Mouse (Mus musculus) left cerebral cortex, postnatal 10 days (tissue): ENCODE results near the gene Ccl2. TPM values are rescaled to one million over a fixed set of nuclear protein-coding genes. Genes with fewer than 3 reads are reported as not detected.

Source experiments
- DNase-seq, 2 experiments: peaks; one replicate each; pipeline ENCODE4 v3.0.0; 2021 to 2022; ENCODE audit warnings: low spot score in 2 of 2, mixed read lengths in 1 of 2; ENCODE audit errors: extremely low spot score in 1 of 2
- intact Hi-C: fragments of 180-260 bp; cut with DNase I; formaldehyde crosslinking; loops from one replicate; pipeline ENCODE4 v1.15.1; 2025
- total RNA-seq, 2 experiments: library from RNA; stranded (reverse); gene quantifications; 2 replicates each; pipeline ENCODE4 v1.2.3; 2021

Gene Ccl2
- total RNA-seq: not detected

DNA sequence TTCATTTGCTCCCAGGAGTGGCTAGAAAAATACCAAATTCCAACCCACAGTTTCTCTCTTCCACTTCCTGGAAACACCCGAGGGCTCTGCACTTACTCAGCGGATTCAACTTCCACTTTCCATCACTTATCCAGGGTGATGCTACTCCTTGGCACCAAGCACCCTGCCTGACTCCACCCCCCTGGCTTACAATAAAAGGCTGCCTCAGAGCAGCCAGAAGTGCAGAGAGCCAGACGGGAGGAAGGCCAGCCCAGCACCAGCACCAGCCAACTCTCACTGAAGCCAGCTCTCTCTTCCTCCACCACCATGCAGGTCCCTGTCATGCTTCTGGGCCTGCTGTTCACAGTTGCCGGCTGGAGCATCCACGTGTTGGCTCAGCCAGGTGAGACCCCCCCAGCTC, at the start of gene Ccl2:
Gene Ccl2, plus strand, starts transcription at position 216 of the 400 bp plus-strand sequence.
- intact Hi-C loops: no loop called here
- DNase-seq: peak; percentile 47 to 77

DNA sequence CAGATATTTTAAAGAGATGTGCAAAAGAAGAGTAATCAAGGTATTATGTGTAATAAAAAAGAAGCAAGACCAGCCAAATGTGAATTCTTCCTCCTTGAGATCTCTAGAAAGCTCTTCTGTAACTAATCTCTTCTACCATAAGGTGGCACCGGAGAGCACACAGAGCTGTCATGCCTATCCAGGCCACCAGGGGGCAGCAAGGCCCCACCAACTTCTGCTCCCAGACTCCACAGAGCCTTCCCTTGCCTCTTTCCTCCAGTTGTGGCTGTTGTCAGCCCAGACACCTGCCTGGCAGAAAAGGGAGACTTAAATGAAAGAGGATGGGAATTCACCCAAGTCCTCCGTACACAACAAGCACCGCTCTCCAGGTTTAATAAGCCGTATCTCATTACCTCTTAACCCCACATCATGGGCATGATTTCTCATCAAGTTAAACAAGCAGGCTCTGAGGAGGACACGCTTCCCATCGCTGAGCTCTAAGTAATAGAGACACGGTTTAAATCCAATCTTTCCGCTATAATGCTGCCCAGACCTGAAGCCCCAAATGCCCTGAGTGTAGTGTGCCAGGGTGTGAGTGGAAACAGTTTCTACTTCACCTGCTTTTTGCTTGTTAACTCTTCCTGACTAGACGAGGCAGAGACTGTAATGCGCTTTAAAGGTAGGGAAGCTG, 39.1 kb upstream of the Ccl2 start:
- peak; percentile 44 to 61 for DNase-seq
- intact Hi-C loops: loop anchor here (1.0 to 2.0 kb wide), 2 partner anchors 181 to 894 kb away; partner anchors contain the start of gene Rad51d

DNA sequence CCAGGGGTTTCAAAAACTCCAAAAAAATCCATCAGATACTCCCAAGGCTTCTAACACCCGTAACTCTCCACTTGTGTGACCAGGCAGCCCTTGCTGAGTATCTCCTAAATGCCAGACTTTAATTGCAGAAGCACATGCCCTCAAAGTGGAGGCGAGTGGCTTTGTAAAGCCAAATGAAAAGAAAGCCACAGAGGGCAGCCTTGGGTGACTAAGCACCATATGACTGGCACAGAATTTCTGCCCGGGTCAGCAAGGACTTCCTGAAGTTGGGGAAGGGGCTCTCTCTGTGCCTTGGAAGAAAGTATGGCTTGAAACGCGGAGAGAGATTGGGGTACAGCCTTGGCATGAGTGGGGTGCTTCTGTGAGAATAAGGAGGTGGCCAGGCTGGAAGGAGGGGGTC, 38.3 kb upstream of the Ccl2 start:
- no peak for DNase-seq
- intact Hi-C loops: loop anchor here (2.0 kb wide), 1 partner anchor 894 kb away; the partner anchor contains the start of gene Rad51d

- intact Hi-C loops: no loop called here
Measured at GRCm38 (mm10) chr11:81998646-81999045, 36.7 kb upstream of the Ccl2 start.

DNA sequence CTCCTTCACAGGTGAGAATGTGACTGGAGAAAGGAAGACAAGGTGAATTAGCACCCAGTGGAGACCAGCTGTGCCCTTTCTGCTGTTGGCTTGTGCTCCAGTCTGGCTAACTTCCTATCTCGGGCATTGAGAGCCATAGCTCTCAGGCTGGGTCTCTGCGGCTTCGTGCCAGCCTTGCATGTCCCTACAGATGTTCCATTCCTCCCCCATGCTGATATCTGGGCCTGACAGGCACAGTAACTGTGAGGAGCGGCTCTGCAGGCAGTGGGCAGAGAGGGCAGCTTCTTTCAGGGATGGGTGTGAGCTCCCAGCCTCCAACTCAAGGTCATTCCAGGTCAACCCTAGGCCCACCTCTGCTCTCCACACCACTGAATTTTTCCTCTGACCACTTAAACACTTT, 35.9 kb upstream of the Ccl2 start:
- no peak for DNase-seq
- intact Hi-C loops: no loop called here

More at GRCm38 (mm10) chr11:81998646-81999045, 36.7 kb upstream of the Ccl2 start:
- no peak for DNase-seq

DNA sequence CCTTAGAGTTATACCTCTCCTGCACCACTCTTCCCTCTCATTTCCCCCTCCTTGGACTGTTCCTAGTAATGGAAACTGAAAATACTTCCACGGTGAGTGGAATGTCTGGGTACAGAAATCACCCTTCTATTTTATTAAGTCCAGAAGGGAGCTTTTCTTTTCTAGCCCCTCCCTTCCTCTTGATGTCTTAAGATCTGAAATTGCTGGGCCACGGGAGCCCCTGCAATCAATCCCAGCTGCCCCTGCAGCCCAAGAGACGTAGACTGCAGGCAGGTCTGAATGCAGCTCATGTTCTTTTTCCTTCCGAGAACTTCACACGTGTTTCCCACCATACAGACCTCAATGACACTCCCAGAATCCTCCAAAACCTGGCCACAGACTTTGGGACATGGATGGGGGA, 34.8 kb upstream of the Ccl2 start:
- intact Hi-C loops: no loop called here
- no peak for DNase-seq

DNA sequence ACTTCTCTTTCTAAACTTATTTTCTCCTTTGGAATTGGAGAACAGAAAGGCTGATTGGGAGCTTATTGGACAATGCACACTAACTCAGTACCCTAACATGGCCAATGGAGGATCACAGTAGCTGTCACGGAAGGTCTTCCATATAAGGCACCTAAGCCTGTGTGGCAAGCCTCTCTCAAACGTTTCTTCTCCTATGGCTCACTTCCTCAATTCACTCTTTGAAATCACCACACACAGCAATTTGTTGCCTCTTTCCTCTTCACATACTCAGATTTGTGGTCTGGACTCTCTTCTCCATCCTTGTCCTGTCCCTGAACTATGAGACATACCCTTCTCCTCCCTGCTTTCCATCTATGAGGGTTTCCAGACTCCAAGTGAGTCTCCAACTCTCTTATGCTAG, 30.6 kb upstream of the Ccl2 start:
- DNase-seq: no peak
- intact Hi-C loops: no loop called here

DNA sequence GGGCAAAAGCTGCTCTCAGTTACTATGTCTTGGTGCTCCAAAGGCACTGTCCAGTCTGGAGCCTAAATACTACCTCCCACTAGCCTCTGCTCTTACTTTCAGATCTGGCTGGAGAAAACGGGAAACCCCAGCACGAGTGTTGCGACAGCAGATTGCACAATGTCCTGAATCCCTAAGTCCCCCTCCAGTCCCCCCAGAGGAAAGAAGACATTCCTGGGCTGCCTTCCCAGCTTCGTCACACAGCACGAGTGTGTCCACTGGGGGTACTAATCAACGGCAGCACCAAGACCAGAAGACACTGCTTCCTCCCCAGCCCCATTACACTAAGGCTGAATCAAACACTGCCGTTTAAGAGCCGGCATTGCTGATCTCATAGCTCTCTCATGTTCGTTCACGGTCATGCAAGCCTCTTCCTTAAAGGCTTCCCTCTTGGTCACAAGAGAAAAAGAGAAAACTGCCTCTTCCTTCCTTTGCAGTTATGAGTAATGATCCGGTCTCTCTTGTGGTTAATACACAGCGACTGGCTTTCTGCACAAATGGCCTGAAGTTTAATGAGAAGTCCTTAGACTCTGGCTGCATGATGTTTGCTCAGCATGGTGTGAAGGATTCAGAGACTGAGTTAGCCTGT, 28.5 kb upstream of the Ccl2 start:
- peak in 1 of 2 experiments; percentile 55 for DNase-seq
- intact Hi-C loops: no loop called here

DNA sequence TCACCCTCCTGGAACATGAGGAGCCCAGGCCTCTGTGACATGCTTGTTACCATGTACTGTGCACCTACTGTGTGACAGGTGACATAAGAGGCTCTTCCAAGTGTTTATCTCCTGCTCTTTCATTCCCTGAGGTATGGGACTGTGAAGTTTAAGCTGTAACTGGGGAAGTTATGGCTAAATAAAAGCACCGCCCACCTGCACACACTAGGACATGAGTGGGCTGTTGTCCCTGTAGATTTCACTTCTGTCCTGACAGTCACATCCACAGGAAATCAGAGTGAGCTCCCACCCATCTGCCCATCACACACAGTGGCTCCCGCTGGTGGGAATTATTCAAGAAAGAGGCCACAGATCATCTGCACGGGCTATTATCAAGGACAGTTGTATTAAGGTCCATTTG, 25.3 kb upstream of the Ccl2 start:
- no peak for DNase-seq
- intact Hi-C loops: no loop called here

- no peak for DNase-seq
- intact Hi-C loops: no loop called here
Measured at GRCm38 (mm10) chr11:82011411-82012193, 23.8 kb upstream of the Ccl2 start.

DNA sequence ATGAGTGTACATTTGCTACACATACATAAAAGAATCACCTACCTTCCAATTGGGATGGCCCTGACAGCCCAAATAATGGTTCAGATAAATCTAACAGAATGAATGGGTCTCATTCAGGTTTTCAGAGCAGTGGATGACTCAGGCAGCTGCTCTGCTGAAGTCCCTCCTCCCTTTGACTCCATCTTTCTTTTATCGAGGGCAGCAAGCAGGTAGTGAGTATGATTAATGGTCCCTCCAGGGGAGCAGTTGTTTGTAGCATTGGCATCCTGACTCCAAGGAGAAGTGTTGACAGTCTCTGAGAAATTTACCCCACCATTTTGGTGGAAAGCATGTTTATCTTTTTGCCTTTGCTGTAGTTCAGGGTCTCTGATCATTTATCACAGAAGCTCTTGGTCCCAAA, 21.6 kb upstream of the Ccl2 start:
- intact Hi-C loops: no loop called here
- no peak for DNase-seq

DNA sequence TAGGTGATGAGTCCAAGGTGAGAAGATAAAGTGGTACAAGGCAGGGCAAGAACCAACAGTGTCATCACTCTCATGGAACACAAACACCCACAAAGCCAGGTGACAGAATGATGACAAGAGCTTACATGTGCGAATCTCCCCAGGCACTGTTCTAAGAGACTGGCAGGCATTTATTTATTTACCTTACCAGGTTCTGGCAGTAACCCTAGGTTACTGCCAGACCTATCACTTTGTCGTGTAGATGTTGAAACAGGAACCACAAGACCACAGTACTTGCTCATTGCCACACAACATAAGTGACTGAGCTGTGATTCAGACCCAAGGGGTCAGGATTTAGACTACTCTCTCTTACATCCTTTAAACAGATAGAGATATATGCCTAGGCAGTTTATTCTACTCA, 20.3 kb upstream of the Ccl2 start:
- DNase-seq: no peak
- intact Hi-C loops: no loop called here

DNA sequence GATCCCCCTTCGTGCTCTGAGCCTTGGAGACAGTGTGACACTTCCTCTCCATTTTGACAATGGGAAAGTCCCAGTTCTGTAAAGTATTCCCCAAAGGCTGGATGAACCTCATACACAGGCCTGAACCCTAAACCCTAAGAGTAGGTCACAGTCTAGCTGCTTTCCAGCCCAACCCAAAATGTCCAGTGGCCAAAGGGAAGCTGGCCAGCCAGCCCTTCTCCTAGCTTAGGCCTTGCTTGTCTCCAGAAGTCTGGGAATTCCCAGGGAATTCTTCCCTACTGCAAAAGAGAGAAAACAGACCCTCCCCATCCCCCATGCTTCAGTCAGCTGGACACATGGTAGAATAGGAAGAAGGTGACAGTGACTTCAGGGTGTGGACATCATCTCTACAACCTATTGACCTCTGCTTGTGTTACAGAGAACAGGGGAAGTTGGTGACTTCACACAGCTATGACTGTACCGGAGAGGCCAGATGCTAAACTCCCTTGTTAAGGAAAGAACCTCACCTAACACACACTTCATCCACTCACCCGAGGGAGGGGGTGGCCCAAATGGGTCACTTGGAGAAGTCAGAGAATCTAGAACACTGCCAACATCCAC, 19.1 kb upstream of the Ccl2 start:
- intact Hi-C loops: no loop called here
- DNase-seq: no peak

- intact Hi-C loops: no loop called here
- DNase-seq: no peak
Measured at GRCm38 (mm10) chr11:82019389-82019788, 16.0 kb upstream of the Ccl2 start.

DNA sequence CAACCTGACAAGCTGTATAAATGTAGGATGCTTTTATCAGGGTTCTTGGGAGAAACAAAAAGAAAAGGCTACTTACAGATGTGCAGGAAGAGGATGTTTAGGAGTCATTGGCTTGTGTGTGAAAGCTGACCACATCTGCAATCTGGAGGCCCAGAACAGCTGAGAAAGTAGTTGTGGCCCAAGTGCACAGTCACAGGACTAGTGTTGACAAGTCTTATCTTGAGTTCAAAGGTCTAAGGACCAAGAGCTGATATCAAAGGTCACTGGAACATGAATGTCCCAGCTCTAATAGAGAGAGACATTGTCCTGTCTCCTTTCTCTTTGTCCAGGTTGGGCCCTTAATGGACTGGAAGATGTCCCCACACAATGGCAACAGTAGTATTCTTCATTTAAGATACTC, 15.6 kb upstream of the Ccl2 start:
- no peak for DNase-seq
- intact Hi-C loops: no loop called here

DNA sequence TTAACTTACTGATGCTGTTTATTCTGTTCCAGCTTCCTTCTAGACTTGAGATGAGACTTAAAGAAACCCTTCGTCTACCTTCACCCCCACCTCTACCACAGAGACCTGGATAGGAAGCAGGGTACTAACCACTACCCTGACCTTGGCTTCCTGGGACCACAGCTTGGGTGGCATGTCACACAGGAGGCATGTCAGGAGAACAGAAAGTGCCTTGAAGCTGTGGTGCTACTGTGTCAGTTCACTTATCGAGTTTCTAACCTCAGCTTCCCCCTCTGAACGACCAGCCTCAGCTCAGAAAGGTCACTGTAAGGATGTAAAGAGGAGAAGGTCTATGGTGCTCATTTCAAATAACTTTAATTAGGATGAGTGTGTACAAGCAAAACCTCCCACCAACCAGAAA, 14.0 kb upstream of the Ccl2 start:
- intact Hi-C loops: no loop called here

GRCm38 (mm10) chr11:82022504-82023056, 12.8 kb upstream of the Ccl2 start:
- intact Hi-C loops: no loop called here

More for the DNA sequence above, 14.0 kb upstream of the Ccl2 start:
- DNase-seq: no peak

DNA sequence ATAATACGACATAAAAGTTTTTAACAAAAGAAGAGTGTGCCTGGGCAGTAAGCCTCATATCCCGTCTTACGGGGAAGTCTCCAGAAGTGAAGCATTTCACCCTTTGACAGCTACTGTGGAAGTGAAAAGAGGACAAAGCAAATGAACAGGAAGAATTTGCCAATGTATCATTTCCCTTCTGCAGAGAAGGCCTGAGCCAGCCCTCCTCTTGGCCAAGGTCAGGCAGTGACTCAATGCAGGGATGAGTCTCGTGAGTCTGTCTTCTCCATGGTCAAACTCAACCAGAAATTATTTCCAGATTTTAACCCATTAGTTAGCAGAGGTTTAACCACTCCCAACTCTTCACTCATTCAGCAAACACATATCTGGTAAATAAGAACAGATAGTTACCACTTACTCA, 11.6 kb upstream of the Ccl2 start:
- DNase-seq: no peak
- intact Hi-C loops: no loop called here

More at GRCm38 (mm10) chr11:82022504-82023056, 12.8 kb upstream of the Ccl2 start:
- no peak for DNase-seq

- intact Hi-C loops: no loop called here
- no peak for DNase-seq
Measured at GRCm38 (mm10) chr11:82030171-82030570, 5.2 kb upstream of the Ccl2 start.
